Mouse (Mus musculus): Measurements from ENCODE around the gene Crhr1. TPM values are rescaled to one million over a fixed set of nuclear protein-coding genes. Genes with fewer than 3 reads are reported as not detected.
"Not testable (repeated sequence)": the region's sequence is repeated elsewhere in the genome, so short reads cannot be mapped to it uniquely, and the experiment has no call there.

Crhr1 gene
- polyA plus RNA-seq, 1 experiment from 2014 or later, result not detected

GRCm38 (mm10) chr11:104190008-104190407 is 57.4 kb downstream of the Crhr1 start:
- H3K27me3 ChIP-seq (ENCODE audit: control insufficient read depth, insufficient read depth, low read length), result peaks cover 5% of the 10 kb centered on the region; the same call in 1 of the 2 replicates
- no peak for ATAC-seq (replicated peaks; ENCODE audit: insufficient number of reproducible peaks, low FRiP score, low TSS enrichment)
- H3K9me3 ChIP-seq (replicated peaks; ENCODE audit: control insufficient read depth, low read length), result no peaks in the 10 kb centered on the region
- no peak overlapping the region for H3K4me2 ChIP-seq
- H3K4me3 ChIP-seq (ENCODE audit: low read depth, low read length), result no peak overlapping the region
- 51% methylated on average over 2 of the region's 2 CpGs for WGBS (ENCODE audit: insufficient replicate concordance)
- H3K9ac ChIP-seq (ENCODE audit: low read depth, low read length), result no peak overlapping the region
- no peak overlapping the region for H3K27ac ChIP-seq (ENCODE audit: low read depth, low read length)
- H3K36me3 ChIP-seq (ENCODE audit: control insufficient read depth, insufficient read depth, low read length), result no peaks in the 10 kb centered on the region
- no peaks in the 10 kb centered on the region for H3K4me1 ChIP-seq (ENCODE audit: control insufficient read depth, insufficient read depth, low read length)

GRCm38 (mm10) chr11:104195382-104195781 is 62.7 kb downstream of the Crhr1 start:
- no peak for ATAC-seq (replicated peaks; ENCODE audit: insufficient number of reproducible peaks, low FRiP score, low TSS enrichment)
- H3K4me2 ChIP-seq, result no peak overlapping the region
- H3K27ac ChIP-seq (ENCODE audit: low read depth, low read length), result no peak overlapping the region
- H3K9ac ChIP-seq (ENCODE audit: low read depth, low read length), result no peak overlapping the region
- 65% methylated on average over 11 of the region's 11 CpGs for WGBS (ENCODE audit: insufficient replicate concordance)
- no peak overlapping the region for H3K4me3 ChIP-seq (ENCODE audit: low read depth, low read length)
- H3K9me3 ChIP-seq (replicated peaks; ENCODE audit: control insufficient read depth, low read length), result no peaks in the 10 kb centered on the region
- no peaks in the 10 kb centered on the region for H3K4me1 ChIP-seq (ENCODE audit: control insufficient read depth, insufficient read depth, low read length)
- peaks cover 12% of the 10 kb centered on the region for H3K27me3 ChIP-seq (ENCODE audit: control insufficient read depth, insufficient read depth, low read length)
- H3K36me3 ChIP-seq (ENCODE audit: control insufficient read depth, insufficient read depth, low read length), result no peaks in the 10 kb centered on the region

- H3K9ac ChIP-seq (ENCODE audit: low read depth, low read length), result no peak overlapping the region
- H3K9me3 ChIP-seq (replicated peaks; ENCODE audit: control insufficient read depth, low read length), result no peaks in the 10 kb centered on the region
- H3K36me3 ChIP-seq (ENCODE audit: control insufficient read depth, insufficient read depth, low read length), result no peaks in the 10 kb centered on the region
- H3K4me2 ChIP-seq, result no peak overlapping the region
- H3K27me3 ChIP-seq (ENCODE audit: control insufficient read depth, insufficient read depth, low read length), result peaks cover 12% of the 10 kb centered on the region
- no peak; the same call in 1 of the 2 replicates for ATAC-seq (replicated peaks; ENCODE audit: insufficient number of reproducible peaks, low FRiP score, low TSS enrichment)
- 12% methylated on average over 9 of the region's 9 CpGs for WGBS (ENCODE audit: insufficient replicate concordance)
- no peak overlapping the region for H3K27ac ChIP-seq (ENCODE audit: low read depth, low read length)
- H3K4me3 ChIP-seq (ENCODE audit: low read depth, low read length), result no peak overlapping the region
- H3K4me1 ChIP-seq (ENCODE audit: control insufficient read depth, insufficient read depth, low read length), result no peaks in the 10 kb centered on the region
Observed at GRCm38 (mm10) chr11:104195791-104196190, 63.1 kb downstream of the Crhr1 start.

GRCm38 (mm10) chr11:104197861-104198260 is 65.2 kb downstream of the Crhr1 start:
- WGBS (ENCODE audit: insufficient replicate concordance), result 4% methylated on average over 10 of the region's 10 CpGs
- H3K9ac ChIP-seq (ENCODE audit: low read depth, low read length), result no peak overlapping the region
- peaks cover 12% of the 10 kb centered on the region for H3K27me3 ChIP-seq (ENCODE audit: control insufficient read depth, insufficient read depth, low read length)

GRCm38 (mm10) chr11:104203271-104203670 is 70.6 kb downstream of the Crhr1 start:
- WGBS (ENCODE audit: insufficient replicate concordance), result 58% methylated on average over 3 of the region's 3 CpGs
- peaks cover 4% of the 10 kb centered on the region; the same call in 1 of the 2 replicates for H3K27me3 ChIP-seq (ENCODE audit: control insufficient read depth, insufficient read depth, low read length)
- H3K9me3 ChIP-seq (replicated peaks; ENCODE audit: control insufficient read depth, low read length), result 0 out of 2 replicates have a peak, but pooled peaks cover 5% of the 10 kb centered on the region
- H3K36me3 ChIP-seq (ENCODE audit: control insufficient read depth, insufficient read depth, low read length), result no peaks in the 10 kb centered on the region
- no peak overlapping the region for H3K27ac ChIP-seq (ENCODE audit: low read depth, low read length)
- no peak for ATAC-seq (replicated peaks; ENCODE audit: insufficient number of reproducible peaks, low FRiP score, low TSS enrichment)
- H3K4me1 ChIP-seq (ENCODE audit: control insufficient read depth, insufficient read depth, low read length), result no peaks in the 10 kb centered on the region
- no peak overlapping the region for H3K4me3 ChIP-seq (ENCODE audit: low read depth, low read length)
- H3K4me2 ChIP-seq, result no peak overlapping the region
- no peak overlapping the region for H3K9ac ChIP-seq (ENCODE audit: low read depth, low read length)

More at GRCm38 (mm10) chr11:104197861-104198260, 65.2 kb downstream of the Crhr1 start:
- no peaks in the 10 kb centered on the region for H3K4me1 ChIP-seq (ENCODE audit: control insufficient read depth, insufficient read depth, low read length)
- H3K4me2 ChIP-seq, result no peak overlapping the region
- H3K27ac ChIP-seq (ENCODE audit: low read depth, low read length), result no peak overlapping the region
- H3K9me3 ChIP-seq (replicated peaks; ENCODE audit: control insufficient read depth, low read length), result 0 out of 2 replicates have a peak, but pooled peaks cover 5% of the 10 kb centered on the region
- ATAC-seq (replicated peaks; ENCODE audit: insufficient number of reproducible peaks, low FRiP score, low TSS enrichment), result no peak
- H3K36me3 ChIP-seq (ENCODE audit: control insufficient read depth, insufficient read depth, low read length), result no peaks in the 10 kb centered on the region
- no peak overlapping the region for H3K4me3 ChIP-seq (ENCODE audit: low read depth, low read length)

- Histone ChIP-seq H3K27ac (ENCODE audit: low read depth, low read length) (no peak overlapping the region), H3K4me3 (ENCODE audit: low read depth, low read length) (no peak overlapping the region), H3K4me2 (no peak overlapping the region), H3K27me3 (ENCODE audit: control insufficient read depth, insufficient read depth, low read length) (no peaks in the 10 kb centered on the region), H3K4me1 (ENCODE audit: control insufficient read depth, insufficient read depth, low read length) (no peaks in the 10 kb centered on the region), H3K36me3 (ENCODE audit: control insufficient read depth, insufficient read depth, low read length) (no peaks in the 10 kb centered on the region), H3K9me3 (replicated peaks; ENCODE audit: control insufficient read depth, low read length) (0 out of 2 replicates have a peak, but pooled peaks cover 5% of the 10 kb centered on the region), H3K9ac (ENCODE audit: low read depth, low read length) (no peak overlapping the region)
- WGBS (ENCODE audit: insufficient replicate concordance), result 66% methylated on average over 4 of the region's 4 CpGs
- no peak for ATAC-seq (replicated peaks; ENCODE audit: insufficient number of reproducible peaks, low FRiP score, low TSS enrichment)
Observed at GRCm38 (mm10) chr11:104206573-104206972, 73.9 kb downstream of the Crhr1 start.

GRCm38 (mm10) chr11:104209041-104209440 is 76.4 kb downstream of the Crhr1 start:
- Histone ChIP-seq H3K9me3 (replicated peaks; ENCODE audit: control insufficient read depth, low read length) (no peaks in the 10 kb centered on the region), H3K4me2 (no peak overlapping the region), H3K27me3 (ENCODE audit: control insufficient read depth, insufficient read depth, low read length) (no peaks in the 10 kb centered on the region), H3K27ac (ENCODE audit: low read depth, low read length) (no peak overlapping the region), H3K4me1 (ENCODE audit: control insufficient read depth, insufficient read depth, low read length) (no peaks in the 10 kb centered on the region), H3K4me3 (ENCODE audit: low read depth, low read length) (no peak overlapping the region), H3K9ac (ENCODE audit: low read depth, low read length) (no peak overlapping the region), H3K36me3 (ENCODE audit: control insufficient read depth, insufficient read depth, low read length) (no peaks in the 10 kb centered on the region)
- 58% methylated on average over 3 of the region's 3 CpGs for WGBS (ENCODE audit: insufficient replicate concordance)
- ATAC-seq (replicated peaks; ENCODE audit: insufficient number of reproducible peaks, low FRiP score, low TSS enrichment), result no peak

GRCm38 (mm10) chr11:104211251-104211650 is 78.6 kb downstream of the Crhr1 start:
- no peak overlapping the region for H3K4me2 ChIP-seq
- no peak for ATAC-seq (replicated peaks; ENCODE audit: insufficient number of reproducible peaks, low FRiP score, low TSS enrichment)
- no peaks in the 10 kb centered on the region for H3K4me1 ChIP-seq (ENCODE audit: control insufficient read depth, insufficient read depth, low read length)
- H3K9me3 ChIP-seq (replicated peaks; ENCODE audit: control insufficient read depth, low read length), result no peaks in the 10 kb centered on the region
- no peaks in the 10 kb centered on the region for H3K36me3 ChIP-seq (ENCODE audit: control insufficient read depth, insufficient read depth, low read length)
- H3K4me3 ChIP-seq (ENCODE audit: low read depth, low read length), result no peak overlapping the region
- no peaks in the 10 kb centered on the region for H3K27me3 ChIP-seq (ENCODE audit: control insufficient read depth, insufficient read depth, low read length)
- no peak overlapping the region for H3K9ac ChIP-seq (ENCODE audit: low read depth, low read length)
- no peak overlapping the region for H3K27ac ChIP-seq (ENCODE audit: low read depth, low read length)
- WGBS (ENCODE audit: insufficient replicate concordance), result 77% methylated on average over 6 of the region's 6 CpGs

- H3K27me3 ChIP-seq (ENCODE audit: control insufficient read depth, insufficient read depth, low read length); H3K9me3 ChIP-seq (replicated peaks; ENCODE audit: control insufficient read depth, low read length); H3K27ac ChIP-seq (ENCODE audit: low read depth, low read length); H3K4me2 ChIP-seq; H3K4me3 ChIP-seq (ENCODE audit: low read depth, low read length); H3K9ac ChIP-seq (ENCODE audit: low read depth, low read length); ATAC-seq (replicated peaks; ENCODE audit: insufficient number of reproducible peaks, low FRiP score, low TSS enrichment); H3K36me3 ChIP-seq (ENCODE audit: control insufficient read depth, insufficient read depth, low read length); H3K4me1 ChIP-seq (ENCODE audit: control insufficient read depth, insufficient read depth, low read length): not testable (repeated sequence)
- 91% methylated on average over 5 of the region's 5 CpGs for WGBS (ENCODE audit: insufficient replicate concordance)
Observed at GRCm38 (mm10) chr11:104214128-104214527, 81.5 kb downstream of the Crhr1 start.
